Mouse (Mus musculus) ES-Bruce4 (cell line): ENCODE measurements around the gene Glb1. TPM values are rescaled to one million over a fixed set of nuclear protein-coding genes. Genes with fewer than 3 reads are reported as not detected.

Experiments
- H3K27ac ChIP-seq: 2 replicates; pipeline ENCODE4 v1.5.1; 2012; ENCODE audit warnings: low read length, inconsistent platforms; ENCODE audit not compliant: insufficient read depth
- H3K27me3 ChIP-seq: 2 replicates; pipeline ENCODE4 v1.6.1; 2012; ENCODE audit warnings: mild to moderate bottlenecking, low read length, inconsistent platforms; ENCODE audit not compliant: control insufficient read depth, poor library complexity, insufficient read depth, severe bottlenecking
- H3K36me3 ChIP-seq: 2 replicates; pipeline ENCODE4 v1.6.1; 2012; ENCODE audit warnings: inconsistent platforms, mild to moderate bottlenecking, low read length, moderate library complexity; ENCODE audit not compliant: control insufficient read depth, poor library complexity, insufficient read depth, severe bottlenecking
- H3K4me1 ChIP-seq: one replicate; pipeline ENCODE4 v1.8.1; 2011; ENCODE audit warnings: low read length; ENCODE audit not compliant: control insufficient read depth, insufficient read depth
- H3K4me3 ChIP-seq: 2 replicates; pipeline ENCODE4 v1.5.1; 2011; ENCODE audit warnings: low read depth, mild to moderate bottlenecking, low read length
- H3K9ac ChIP-seq: 2 replicates; pipeline ENCODE4 v1.6.1; 2012; ENCODE audit warnings: low read depth, mild to moderate bottlenecking, inconsistent platforms; ENCODE audit not compliant: poor library complexity, severe bottlenecking
- H3K9me3 ChIP-seq: replicated peaks from 2 replicates; pipeline ENCODE4 v1.6.1; 2012; ENCODE audit warnings: mild to moderate bottlenecking, low read length, inconsistent platforms; ENCODE audit not compliant: control insufficient read depth, poor library complexity, insufficient read depth, severe bottlenecking
- CTCF ChIP-seq: IDR thresholded peaks from one replicate; pipeline ENCODE4 v1.8.1; 2011; ENCODE audit warnings: low read depth, low read length
- EP300 ChIP-seq: IDR thresholded peaks from 2 replicates; pipeline ENCODE4 v1.6.1; 2011; ENCODE audit warnings: low read depth, low read length; ENCODE audit not compliant: insufficient read depth
- POLR2A ChIP-seq: IDR thresholded peaks from one replicate; pipeline ENCODE4 v1.8.1; 2011; ENCODE audit warnings: low read length; ENCODE audit not compliant: insufficient read depth
- polyA plus RNA-seq: library from polyadenylated mRNA; stranded (reverse); fragments of >200 nt; gene quantifications from 2 replicates; pipeline ENCODE4 v1.2.4, GENCODE M21; 2011; ENCODE audit warnings: low read depth; ENCODE audit not compliant: missing spikeins, insufficient read depth, insufficient read length

Gene Glb1
- polyA plus RNA-seq, 1 experiment = 41.1 TPM

DNA sequence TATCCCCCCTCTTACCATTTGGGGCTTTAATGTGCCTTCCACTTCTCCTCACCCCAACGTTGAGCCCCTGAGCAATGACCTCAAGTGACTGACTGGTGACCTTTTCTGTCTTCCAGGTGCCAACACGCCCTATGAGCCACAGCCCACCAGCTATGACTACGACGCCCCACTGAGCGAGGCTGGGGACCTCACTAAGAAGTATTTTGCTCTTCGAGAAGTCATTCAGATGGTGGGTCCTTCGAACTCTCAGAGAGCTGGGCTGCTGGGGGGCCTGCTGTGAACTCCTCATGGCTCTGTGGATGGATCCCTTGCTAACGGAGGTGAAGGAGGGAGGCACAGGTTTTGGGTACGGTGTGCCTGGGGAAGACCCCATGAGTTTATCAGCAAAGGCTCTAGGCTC is 42.0 kb downstream of the Glb1 start:
- Histone ChIP-seq H3K36me3 (peaks cover 7% of the 10 kb centered on the region; the same call in 1 of the 2 replicates), H3K27me3 (no peaks in the 10 kb centered on the region), H3K4me1 (peaks cover 2% of the 10 kb centered on the region), H3K9me3 (no peaks in the 10 kb centered on the region), H3K4me3 (no peak overlapping the region), H3K27ac (no peak overlapping the region), H3K9ac (no peak overlapping the region)
- no peak for TF ChIP-seq CTCF
- no peak for TF ChIP-seq POLR2A
- TF ChIP-seq EP300 = no peak

DNA sequence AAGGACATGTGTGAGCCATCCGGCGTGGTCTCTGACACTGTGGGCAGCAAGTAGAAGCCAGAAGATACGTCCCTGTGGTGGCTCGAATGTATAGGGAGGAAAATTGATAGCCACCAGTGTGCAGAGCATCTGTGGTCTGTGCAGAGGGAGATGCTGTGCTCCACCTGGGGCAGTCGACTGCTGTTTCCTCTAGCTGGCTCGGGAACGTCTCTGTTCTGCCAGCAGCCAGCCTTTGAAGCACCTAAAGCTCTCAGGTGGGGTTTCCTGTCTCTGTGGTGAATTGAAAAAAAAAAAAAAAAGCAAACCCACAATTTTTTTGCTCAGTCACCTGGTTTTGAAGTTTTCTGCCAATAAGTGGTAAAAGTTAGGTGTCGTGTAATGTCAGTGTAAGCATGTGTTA is 42.5 kb downstream of the Glb1 start:
- Histone ChIP-seq H3K4me3 (no peak overlapping the region), H3K36me3 (peaks cover 4% of the 10 kb centered on the region; the same call in 1 of the 2 replicates), H3K4me1 (peaks cover 2% of the 10 kb centered on the region), H3K27ac (no peak overlapping the region), H3K9me3 (no peaks in the 10 kb centered on the region), H3K9ac (no peak overlapping the region), H3K27me3 (no peaks in the 10 kb centered on the region)
- TF ChIP-seq CTCF (no peak), EP300 (no peak), POLR2A (no peak)

DNA sequence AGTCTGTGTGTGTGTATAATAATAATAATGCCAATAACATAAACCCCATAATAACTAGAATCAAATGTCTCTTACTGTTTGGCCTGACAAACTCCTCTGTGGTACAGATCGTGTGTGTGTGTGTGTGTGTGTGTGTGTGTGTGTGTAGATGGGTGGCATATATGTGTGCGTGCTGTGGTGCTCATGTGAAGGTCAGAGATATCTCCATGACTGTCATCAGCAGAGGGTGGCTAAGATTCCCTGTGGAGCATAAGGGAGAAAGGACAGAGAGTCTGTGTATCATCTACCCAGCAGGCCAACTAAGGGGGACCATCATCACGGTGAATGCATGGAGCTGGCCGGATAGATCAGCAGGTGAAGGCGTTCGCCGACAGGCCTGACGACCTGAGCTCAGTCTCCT is 46.0 kb downstream of the Glb1 start:
- no peak for TF ChIP-seq EP300
- no peak for TF ChIP-seq CTCF
- TF ChIP-seq POLR2A = no peak
- H3K9ac ChIP-seq = no peak overlapping the region
- no peaks in the 10 kb centered on the region for H3K9me3 ChIP-seq
- no peaks in the 10 kb centered on the region for H3K27me3 ChIP-seq
- no peak overlapping the region for H3K4me3 ChIP-seq
- H3K27ac ChIP-seq = no peak overlapping the region
- H3K4me1 ChIP-seq = no peaks in the 10 kb centered on the region
- H3K36me3 ChIP-seq = peaks cover 2% of the 10 kb centered on the region; the same call in 1 of the 2 replicates

DNA sequence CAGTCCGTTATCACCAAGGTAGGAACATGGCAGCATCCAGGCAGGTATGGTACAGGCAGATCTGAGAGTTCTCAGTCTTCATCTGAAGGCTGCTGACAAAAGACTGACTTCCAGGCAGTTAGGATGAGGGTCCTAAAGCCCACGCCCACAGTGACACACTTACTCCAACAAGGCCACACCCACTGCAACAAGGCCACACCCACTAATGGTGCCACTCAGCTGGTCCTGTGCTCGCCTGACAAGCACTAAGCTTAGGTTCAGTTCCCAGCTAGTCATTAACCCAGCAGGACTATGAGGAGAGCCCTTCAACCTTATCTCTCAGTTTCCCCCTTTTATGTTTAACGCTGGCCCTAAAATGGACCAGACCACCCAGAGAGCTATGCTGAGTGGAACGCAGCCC is 47.8 kb downstream of the Glb1 start:
- Histone ChIP-seq H3K36me3 (no peaks in the 10 kb centered on the region), H3K4me3 (no peak overlapping the region), H3K9ac (no peak overlapping the region), H3K27me3 (no peaks in the 10 kb centered on the region), H3K9me3 (no peaks in the 10 kb centered on the region), H3K27ac (no peak overlapping the region), H3K4me1 (no peaks in the 10 kb centered on the region)
- TF ChIP-seq POLR2A (no peak), EP300 (no peak), CTCF (no peak)

DNA sequence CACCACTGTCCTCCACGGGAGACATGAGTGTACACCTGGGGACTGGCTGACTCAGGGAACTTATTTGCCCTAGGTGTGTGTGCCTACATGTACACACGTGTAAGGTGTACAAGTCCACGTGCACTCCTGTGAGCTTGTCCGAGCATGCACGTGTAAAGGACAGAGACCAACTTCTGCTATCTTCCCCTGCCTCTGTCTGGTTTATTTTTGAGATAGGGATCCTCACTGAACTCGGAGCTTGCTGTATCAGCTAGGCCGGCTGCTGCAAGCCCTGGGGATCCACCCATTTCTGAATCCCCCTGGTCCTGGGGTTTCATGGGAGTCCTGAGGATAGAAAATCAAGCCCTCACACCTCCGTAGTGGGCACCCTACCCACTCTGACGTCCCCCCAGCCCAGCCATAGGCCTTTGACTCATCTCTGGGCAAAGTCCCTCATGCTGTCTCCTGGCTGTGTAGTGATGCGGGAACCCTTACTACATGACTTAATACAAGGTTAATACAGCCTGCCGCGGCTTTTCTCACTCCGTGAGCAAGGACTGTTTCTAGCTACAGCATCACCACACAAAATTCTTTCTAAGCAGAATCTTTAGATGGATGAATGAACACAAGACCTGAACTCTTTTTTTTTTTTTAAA is 48.4 kb downstream of the Glb1 start:
- Histone ChIP-seq H3K27ac (no peak overlapping the region), H3K4me1 (no peaks in the 10 kb centered on the region), H3K9ac (no peak overlapping the region), H3K9me3 (no peaks in the 10 kb centered on the region), H3K4me3 (no peak overlapping the region), H3K36me3 (no peaks in the 10 kb centered on the region), H3K27me3 (no peaks in the 10 kb centered on the region)
- TF ChIP-seq EP300 = no peak

GRCm38 (mm10) chr9:114451615-114452014 is 50.7 kb downstream of the Glb1 start:
- Histone ChIP-seq H3K9ac (no peak overlapping the region), H3K27ac (no peak overlapping the region), H3K36me3 (peaks cover 3% of the 10 kb centered on the region; the same call in 1 of the 2 replicates), H3K4me3 (no peak overlapping the region), H3K4me1 (no peaks in the 10 kb centered on the region), H3K27me3 (no peaks in the 10 kb centered on the region), H3K9me3 (no peaks in the 10 kb centered on the region)
- TF ChIP-seq EP300 (no peak), POLR2A (no peak), CTCF (no peak)
